Mouse (Mus musculus): ENCODE measurements around the gene Esam.

The Esam gene

GRCm38 (mm10) chr9:37527396-37528224 is at the start of gene Esam:
Gene Esam (plus strand): TSS chr9:37528078.
- DNase-seq = no peak

- no peak for DNase-seq
Measured at GRCm38 (mm10) chr9:37485146-37485545, 42.7 kb upstream of the Esam start.

GRCm38 (mm10) chr9:37488041-37488440 is 39.8 kb upstream of the Esam start:
- no peak for DNase-seq

GRCm38 (mm10) chr9:37488611-37489396 is 39.1 kb upstream of the Esam start, which contains the start of gene Msantd2:
Gene Msantd2 (plus strand): TSS chr9:37489319.
- DNase-seq = peak; percentile 91

GRCm38 (mm10) chr9:37489446-37490120 is 38.3 kb upstream of the Esam start:
- peak; percentile 58 for DNase-seq

- no peak for DNase-seq
Measured at GRCm38 (mm10) chr9:37495761-37496160, 32.1 kb upstream of the Esam start.

- DNase-seq = no peak
Measured at GRCm38 (mm10) chr9:37496325-37496724, 31.6 kb upstream of the Esam start.

DNA sequence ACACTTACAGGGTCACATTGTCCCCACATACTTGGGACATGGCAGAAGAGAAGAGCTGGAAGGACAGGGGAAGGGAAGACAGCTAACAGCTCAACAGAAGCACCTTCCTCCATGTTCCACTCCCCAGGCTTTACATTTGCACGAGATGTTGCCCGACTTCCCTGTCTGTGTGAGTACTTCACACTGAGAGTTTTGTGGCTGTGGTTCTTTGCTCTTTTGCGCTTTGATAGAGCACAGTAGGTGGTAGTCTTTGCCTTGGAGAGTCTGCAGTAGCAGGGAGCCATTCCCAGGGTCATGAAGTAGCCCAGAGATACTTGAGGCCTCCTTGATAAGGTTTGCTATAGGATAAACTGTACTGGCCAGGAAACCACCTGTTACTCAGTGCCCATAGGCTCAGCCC is 27.7 kb upstream of the Esam start:
- DNase-seq = no peak

DNA sequence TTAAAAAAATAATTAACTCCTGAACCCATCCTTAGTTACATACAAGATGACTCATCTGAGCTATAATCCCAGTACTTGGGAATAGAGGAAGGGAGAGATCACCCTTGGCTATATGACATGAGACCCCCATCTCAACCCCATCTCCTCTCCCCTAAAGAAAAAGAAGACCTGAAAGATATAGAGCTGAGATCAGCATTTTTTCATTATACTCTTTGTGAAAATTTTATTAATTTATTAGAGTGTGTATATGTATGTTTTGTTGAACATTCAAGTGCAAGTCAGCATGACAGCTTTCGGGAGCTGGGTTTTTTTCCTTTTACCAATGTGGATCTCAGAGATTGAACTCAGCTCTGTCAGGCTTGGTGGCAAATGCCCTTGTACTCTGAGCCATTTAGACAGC is 26.7 kb upstream of the Esam start:
- DNase-seq = no peak

GRCm38 (mm10) chr9:37504348-37504747 is 23.5 kb upstream of the Esam start:
- DNase-seq = no peak

DNA sequence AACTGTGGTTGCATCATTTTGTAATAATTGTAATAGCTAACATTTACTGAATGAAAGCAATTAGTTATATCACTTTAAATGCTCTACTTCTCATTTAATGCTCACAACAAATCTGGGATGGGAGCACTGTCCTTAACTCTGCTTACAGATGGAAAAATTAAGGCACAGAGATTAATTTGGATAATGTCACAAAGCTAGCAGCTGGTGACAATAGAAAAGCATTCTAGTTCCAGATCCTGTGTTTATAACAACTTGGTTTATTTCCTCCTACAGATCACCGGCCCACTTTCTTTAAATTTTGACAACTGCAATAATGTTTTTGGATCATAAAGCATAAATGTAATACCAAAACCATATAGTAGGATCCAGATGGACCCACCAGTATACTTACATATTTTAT is 21.9 kb upstream of the Esam start:
- DNase-seq = no peak

- no peak for DNase-seq
Measured at GRCm38 (mm10) chr9:37512097-37512496, 15.8 kb upstream of the Esam start.

DNA sequence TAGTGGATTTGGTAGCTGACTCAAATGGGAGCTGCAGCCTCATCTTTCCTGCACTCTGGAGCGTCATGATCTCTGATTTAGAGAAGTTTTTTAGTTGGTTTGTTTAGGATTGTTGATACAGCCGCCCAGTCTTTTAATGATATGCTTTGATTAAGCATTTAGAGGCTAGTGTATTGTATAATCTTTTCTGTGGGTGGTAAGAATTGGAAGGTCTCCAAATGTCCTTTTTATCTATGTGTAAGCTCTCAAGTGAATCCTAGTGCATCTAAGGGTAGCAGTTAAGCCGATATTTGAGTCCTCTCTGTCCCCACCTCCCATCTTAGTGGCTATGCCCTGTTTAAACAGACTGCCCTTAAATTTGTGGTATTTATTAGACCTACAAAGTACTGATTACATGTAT is 13.4 kb upstream of the Esam start:
- DNase-seq = no peak

DNA sequence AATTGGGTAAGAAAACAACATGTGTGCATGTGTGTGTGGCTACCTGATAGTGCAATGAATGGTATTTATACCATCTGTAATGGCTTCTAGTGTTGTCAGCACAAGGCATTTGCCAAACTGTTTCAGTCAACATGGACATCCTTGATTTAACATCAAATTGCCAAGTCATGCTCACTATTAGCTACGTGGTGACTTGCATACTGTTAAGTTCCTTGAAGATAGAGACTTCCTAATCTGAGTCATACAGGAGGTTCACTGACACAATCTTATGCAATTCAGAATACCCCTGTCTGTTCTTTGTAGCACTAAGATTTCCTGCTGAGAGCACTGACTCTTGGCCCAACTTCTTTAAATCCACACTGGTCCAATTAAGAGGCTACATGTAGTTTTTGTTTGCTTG is 10.4 kb upstream of the Esam start:
- DNase-seq = no peak

GRCm38 (mm10) chr9:37518991-37519390 is 8.9 kb upstream of the Esam start:
- no peak for DNase-seq

DNA sequence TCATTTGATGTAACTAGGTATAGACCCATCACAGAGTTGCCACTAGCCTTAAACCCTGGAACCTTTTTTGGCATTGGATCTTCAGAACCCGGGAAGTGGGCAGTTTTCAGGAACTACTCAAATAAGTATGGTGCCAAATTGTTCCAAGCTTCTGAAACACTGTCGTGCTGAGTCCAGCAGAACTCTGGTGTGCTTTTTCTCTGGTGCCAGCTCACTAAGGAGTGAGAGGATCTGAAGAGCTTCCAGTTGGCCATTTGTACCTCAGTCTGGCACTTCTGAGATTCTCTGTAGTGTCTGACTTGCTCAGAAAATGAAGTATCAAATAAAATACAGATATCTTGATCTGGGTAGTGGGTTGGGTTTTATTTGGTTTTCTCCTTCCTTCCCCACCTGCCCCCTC is 7.9 kb upstream of the Esam start:
- DNase-seq = no peak

DNA sequence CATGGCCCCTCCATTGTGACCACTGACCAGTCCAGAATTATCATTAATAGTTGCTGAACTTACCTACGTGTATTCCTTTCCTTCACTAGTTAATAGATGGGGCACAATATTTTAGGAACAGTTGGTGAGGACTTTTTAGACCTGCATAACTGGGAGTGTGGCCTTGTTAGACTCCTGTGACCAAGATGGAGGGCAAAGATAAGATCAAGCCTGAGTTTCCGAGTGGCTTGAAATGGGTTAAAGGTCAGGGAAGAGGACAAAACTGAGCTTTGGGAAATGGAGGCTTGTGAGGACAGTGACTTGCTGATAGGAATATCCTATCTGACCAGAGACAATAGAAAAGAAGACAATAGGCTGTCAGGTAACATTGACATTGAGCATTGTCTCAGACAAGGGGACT is 2.4 kb upstream of the Esam start:
- DNase-seq = no peak

DNA sequence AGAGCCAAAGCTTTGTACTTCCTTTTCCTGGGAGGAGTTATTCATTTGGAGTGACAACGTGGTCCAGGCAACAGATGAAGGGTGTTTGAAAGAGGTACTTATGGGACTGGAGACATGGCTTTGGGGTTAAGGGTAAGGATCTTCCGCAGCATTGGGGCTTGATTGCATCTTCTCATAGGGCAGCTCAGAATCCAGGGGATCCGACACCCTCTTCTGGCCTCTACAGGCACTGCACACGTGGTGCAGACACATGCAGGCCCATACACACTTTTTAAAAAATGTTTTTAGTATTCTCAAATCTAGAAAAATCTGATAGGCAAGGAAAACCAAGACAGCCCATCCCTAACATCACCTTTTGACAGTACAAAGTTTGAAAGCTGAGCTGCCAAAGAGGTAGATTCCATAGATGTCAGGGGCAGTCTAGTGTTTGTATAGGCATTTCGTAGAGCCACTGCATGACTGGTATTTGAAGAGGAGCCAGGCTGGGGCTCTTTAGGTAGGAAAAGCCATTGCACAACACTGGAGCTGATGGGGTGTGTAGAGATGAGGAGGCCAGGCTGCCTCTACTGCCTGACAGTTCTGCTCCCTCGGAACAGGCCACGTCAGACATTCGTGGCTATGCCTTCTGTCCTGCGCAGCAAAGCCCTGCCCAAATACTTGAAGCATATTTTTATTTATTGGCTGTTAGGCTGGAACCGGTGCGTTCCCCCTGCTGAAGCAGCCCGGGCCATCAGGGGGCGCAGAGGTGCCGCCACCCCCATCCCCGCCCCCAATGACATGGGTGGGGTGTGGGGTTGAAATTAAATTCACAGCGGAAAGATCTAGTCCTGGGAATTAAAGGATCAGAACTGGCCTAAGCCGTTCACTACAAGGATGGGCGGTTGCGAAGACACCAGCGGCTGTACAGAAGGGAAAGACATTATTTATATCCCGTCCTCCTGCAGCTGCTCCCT is 1.2 kb upstream of the Esam start:
- DNase-seq = no peak

- no peak for DNase-seq
Measured at GRCm38 (mm10) chr9:37528225-37528970, 520 bp downstream of the Esam start.

GRCm38 (mm10) chr9:37530031-37530887 is 2.4 kb downstream of the Esam start:
- peak; percentile 7 for DNase-seq
